Mouse (Mus musculus) ES-Bruce4 (cell line): ENCODE measurements around the gene Vangl1.

Source experiments
- CTCF ChIP-seq: IDR thresholded peaks from one replicate; pipeline ENCODE4 v1.8.1; 2011; ENCODE audit warnings: low read depth, low read length
- EP300 ChIP-seq: IDR thresholded peaks from 2 replicates; pipeline ENCODE4 v1.6.1; 2011; ENCODE audit warnings: low read depth, low read length; ENCODE audit not compliant: insufficient read depth
- POLR2A ChIP-seq: IDR thresholded peaks from one replicate; pipeline ENCODE4 v1.8.1; 2011; ENCODE audit warnings: low read length; ENCODE audit not compliant: insufficient read depth

DNA sequence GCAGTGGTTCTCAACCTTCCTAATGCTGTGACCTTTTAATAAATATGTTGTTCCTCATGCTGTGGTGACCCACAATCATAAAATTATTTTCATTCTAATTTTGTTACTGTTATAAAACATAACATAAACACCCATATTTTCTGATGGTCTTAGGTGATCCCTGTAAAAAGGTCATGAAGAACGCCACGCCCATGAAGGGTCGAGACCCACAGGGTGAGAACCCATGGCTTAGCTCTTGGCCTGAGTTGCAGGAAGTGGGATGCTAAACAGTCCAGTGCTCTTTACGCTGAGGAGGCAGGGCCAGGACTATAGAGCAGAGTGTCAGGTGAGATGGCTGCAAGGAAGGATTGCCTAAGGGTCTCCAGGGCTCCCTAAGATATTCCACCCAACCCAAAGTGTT is 10.2 kb upstream of the Vangl1 start:
- no peak for TF ChIP-seq CTCF
- TF ChIP-seq EP300, result peak; percentile 53; the same call in 1 of the 2 replicates
- TF ChIP-seq POLR2A, result no peak
